Mouse (Mus musculus) MEL (cell line): ENCODE data around the gene Nup188. TPM values are rescaled to one million over a fixed set of nuclear protein-coding genes. Genes with fewer than 3 reads are reported as not detected.
A peak's percentile ranks its signal among the peaks of the same experiment; 100 is the strongest.

Experiments used
- DNase-seq: peaks from one replicate; pipeline ENCODE4 v3.0.0; 2011; ENCODE audit warnings: low read depth, low spot score
- H3K27ac ChIP-seq: 2 replicates; pipeline ENCODE4 v1.5.1; 2012; ENCODE audit warnings: low read depth, mild to moderate bottlenecking, control low read depth, low read length, moderate library complexity; ENCODE audit not compliant: control insufficient read depth
- H3K27me3 ChIP-seq, 2 experiments: fragments of 150-350 bp in 1 of 2; sonication (generic) in 1 of 2; 2 replicates each; pipeline ENCODE4 v1.6.1; 2012; ENCODE audit warnings: low read length in 2 of 2, mild to moderate bottlenecking in 2 of 2, improper control_type of control experiment in 1 of 2, moderate library complexity in 1 of 2; ENCODE audit not compliant: insufficient read depth in 2 of 2, control insufficient read depth in 1 of 2
- H3K36me3 ChIP-seq, 2 experiments: 2 replicates each; pipeline ENCODE4 v1.6.1; 2012 to 2014; ENCODE audit warnings: low read length in 2 of 2, improper control_type of control experiment in 1 of 2, inconsistent platforms in 1 of 2, mild to moderate bottlenecking in 1 of 2; ENCODE audit not compliant: insufficient read depth in 2 of 2, control insufficient read depth in 1 of 2
- H3K4me1 ChIP-seq, 2 experiments: fragments of 150-350 bp in 1 of 2; sonication (generic) in 1 of 2; 2 replicates each; pipeline ENCODE4 v1.6.1; 2012; ENCODE audit warnings: low read length in 2 of 2, improper control_type of control experiment in 1 of 2, mild to moderate bottlenecking in 1 of 2; ENCODE audit not compliant: insufficient read depth in 2 of 2, control insufficient read depth in 1 of 2
- H3K4me3 ChIP-seq, 2 experiments: fragments of 150-350 bp in 1 of 2; sonication (generic) in 1 of 2; 2 replicates each; pipeline ENCODE4 v1.5.1; 2012; ENCODE audit warnings: low read depth in 2 of 2, low read length in 2 of 2, mild to moderate bottlenecking in 2 of 2, moderate library complexity in 2 of 2, control low read depth in 1 of 2, improper control_type of control experiment in 1 of 2; ENCODE audit not compliant: control insufficient read depth in 1 of 2, insufficient read depth in 1 of 2
- H3K79me2 ChIP-seq: 2 replicates; pipeline ENCODE4 v1.6.1; 2012; ENCODE audit warnings: mild to moderate bottlenecking, low read length, moderate library complexity; ENCODE audit not compliant: control insufficient read depth, poor library complexity, insufficient read depth
- H3K9ac ChIP-seq: 2 replicates; pipeline ENCODE4 v1.6.1; 2012; ENCODE audit warnings: low read depth, mild to moderate bottlenecking, control low read depth, low read length, moderate library complexity; ENCODE audit not compliant: control insufficient read depth, poor library complexity, severe bottlenecking
- H3K9me3 ChIP-seq: fragments of 150-350 bp; sonication (generic); replicated peaks from 2 replicates; pipeline ENCODE4 v1.6.1; 2012; ENCODE audit warnings: mild to moderate bottlenecking, low read length, improper control_type of control experiment, moderate library complexity; ENCODE audit not compliant: insufficient read depth
- E2F4 ChIP-seq: IDR thresholded peaks from 2 replicates; pipeline ENCODE4 v1.6.1; 2011; ENCODE audit warnings: low read depth, low read length, improper control_type of control experiment, borderline replicate concordance
- ELF1 ChIP-seq: IDR thresholded peaks from 2 replicates; pipeline ENCODE4 v1.6.1; 2014; ENCODE audit warnings: low read depth, mild to moderate bottlenecking, inconsistent platforms, low read length, improper control_type of control experiment, moderate library complexity
- ETS1 ChIP-seq: IDR thresholded peaks from 2 replicates; pipeline ENCODE4 v1.6.1; 2012; ENCODE audit warnings: low read depth, mild to moderate bottlenecking, inconsistent platforms, low read length, improper control_type of control experiment, moderate library complexity
- GATA1 ChIP-seq: IDR thresholded peaks from 2 replicates; pipeline ENCODE4 v1.6.1; 2011; ENCODE audit warnings: low read depth, low read length, improper control_type of control experiment
- HCFC1 ChIP-seq: IDR thresholded peaks from 2 replicates; pipeline ENCODE4 v1.6.1; 2012; ENCODE audit warnings: low read depth, mild to moderate bottlenecking, inconsistent platforms, low read length, improper control_type of control experiment, moderate library complexity
- JUND ChIP-seq: IDR thresholded peaks from 2 replicates; pipeline ENCODE4 v1.6.1; 2011; ENCODE audit warnings: low read depth, mild to moderate bottlenecking, improper control_type of control experiment, low read length
- KAT2A ChIP-seq: conservative IDR thresholded peaks from 2 replicates; pipeline ENCODE4 v1.6.1; 2012; ENCODE audit warnings: low read depth, low read length, improper control_type of control experiment, inconsistent platforms
- MAFK ChIP-seq: IDR thresholded peaks from 2 replicates; pipeline ENCODE4 v1.6.1; 2011; ENCODE audit warnings: low read depth, mild to moderate bottlenecking, low read length, improper control_type of control experiment, borderline replicate concordance
- MAZ ChIP-seq: IDR thresholded peaks from 2 replicates; pipeline ENCODE4 v1.6.1; 2012; ENCODE audit warnings: low read depth, mild to moderate bottlenecking, inconsistent platforms, low read length, improper control_type of control experiment
- MEF2A ChIP-seq: IDR thresholded peaks from 2 replicates; pipeline ENCODE4 v1.6.1; 2014; ENCODE audit warnings: low read depth, mild to moderate bottlenecking, inconsistent platforms, low read length, improper control_type of control experiment; ENCODE audit not compliant: poor library complexity, insufficient replicate concordance, severe bottlenecking; ENCODE audit errors: extremely low read depth
- NELFE ChIP-seq: IDR thresholded peaks from 2 replicates; pipeline ENCODE4 v1.6.1; 2011; ENCODE audit warnings: low read depth, low read length, improper control_type of control experiment
- POLR2A ChIP-seq, 2 experiments: IDR thresholded peaks; 2 replicates each; pipeline ENCODE4 v1.6.1; 2011 to 2012; ENCODE audit warnings: low read length in 2 of 2, mild to moderate bottlenecking in 2 of 2, control low read depth in 1 of 2, improper control_type of control experiment in 1 of 2, low read depth in 1 of 2, moderate library complexity in 1 of 2; ENCODE audit not compliant: control insufficient read depth in 1 of 2, insufficient read depth in 1 of 2, poor library complexity in 1 of 2
- RAD21 ChIP-seq: IDR thresholded peaks from 2 replicates; pipeline ENCODE4 v1.6.1; 2011; ENCODE audit warnings: mild to moderate bottlenecking, low read depth, low read length, improper control_type of control experiment
- RCOR1 ChIP-seq: IDR thresholded peaks from 2 replicates; pipeline ENCODE4 v1.6.1; 2012; ENCODE audit warnings: low read depth, mild to moderate bottlenecking, inconsistent platforms, low read length, improper control_type of control experiment
- UBTF ChIP-seq: IDR thresholded peaks from 2 replicates; pipeline ENCODE4 v1.6.1; 2012; ENCODE audit warnings: low read depth, mild to moderate bottlenecking, inconsistent platforms, low read length, improper control_type of control experiment, moderate library complexity, borderline replicate concordance; ENCODE audit not compliant: insufficient read depth
- ZKSCAN1 ChIP-seq: IDR thresholded peaks from 2 replicates; pipeline ENCODE4 v1.6.1; 2012; ENCODE audit warnings: low read depth, mild to moderate bottlenecking, inconsistent platforms, low read length, improper control_type of control experiment, moderate library complexity
- ZMIZ1 ChIP-seq: IDR thresholded peaks from 2 replicates; pipeline ENCODE4 v1.6.1; 2012; ENCODE audit warnings: low read depth, mild to moderate bottlenecking, inconsistent platforms, low read length, improper control_type of control experiment, moderate library complexity
- ZNF384 ChIP-seq: IDR thresholded peaks from 2 replicates; pipeline ENCODE4 v1.6.1; 2012; ENCODE audit warnings: low read depth, mild to moderate bottlenecking, inconsistent platforms, low read length, improper control_type of control experiment
- polyA plus RNA-seq, 2 experiments: library from polyadenylated mRNA; stranded (reverse) in 1 of 2; unstranded in 1 of 2; fragments of >175 nt in 1 of 2; fragments of >200 nt in 1 of 2; gene quantifications; 2 replicates each; pipeline versions ENCODE4 v1.2.1 to v1.2.4; 2012; ENCODE audit warnings: low replicate concordance in 2 of 2, low read depth in 1 of 2; ENCODE audit not compliant: insufficient read length in 2 of 2, insufficient read depth in 1 of 2, missing spikeins in 1 of 2
- total RNA-seq: library from RNA; depleted of rRNA; stranded (reverse); fragments of 300-350 nt; gene quantifications from 2 replicates; pipeline ENCODE4 v1.2.3, GENCODE M21; 2012

The Nup188 gene
- total and polyA plus RNA-seq, 3 experiments: 58.6 to 119 TPM; not detected in 1

- Histone ChIP-seq H3K9ac (no peak overlapping the region), H3K79me2 (no peaks in the 10 kb centered on the region), H3K9me3 (no peaks in the 10 kb centered on the region)
- DNase-seq: peak; percentile 67
- TF ChIP-seq MEF2A (no peak), JUND (no peak), ELF1 (0 out of 2 replicates have a peak, but pooled peaks have one; percentile 26)
- TF ChIP-seq, all 39 proteins: peak for 1
- H3K4me3 ChIP-seq: no peak overlapping the region
- peaks cover 3 to 9% of the 10 kb centered on the region in 2 experiments for H3K36me3 ChIP-seq
- H3K27ac ChIP-seq: 0 out of 2 replicates have a peak overlapping the region, but pooled peaks have one; percentile 6
- H3K4me1 ChIP-seq: peaks cover 5 to 8% of the 10 kb centered on the region in 2 experiments
- no peaks in the 10 kb centered on the region for H3K27me3 ChIP-seq
Measured at GRCm38 (mm10) chr2:30251417-30252104, 34.6 kb upstream of the Nup188 start.

- Histone ChIP-seq H3K27me3 (no peaks in the 10 kb centered on the region), H3K9me3 (no peaks in the 10 kb centered on the region), H3K9ac (no peak overlapping the region), H3K36me3 (peaks cover 3 to 9% of the 10 kb centered on the region in 2 experiments), H3K79me2 (no peaks in the 10 kb centered on the region), H3K4me3 (no peak overlapping the region), H3K4me1 (peaks cover 5 to 8% of the 10 kb centered on the region in 2 experiments), H3K27ac (no peak overlapping the region)
- TF ChIP-seq NELFE: no peak
- no peak for TF ChIP-seq E2F4
- TF ChIP-seq ZKSCAN1: no peak
- TF ChIP-seq MAZ: no peak
- no peak for TF ChIP-seq RAD21
- TF ChIP-seq ZMIZ1: no peak
- no peak for TF ChIP-seq HCFC1
- no peak for TF ChIP-seq GATA1
- no peak for TF ChIP-seq UBTF
- no peak for TF ChIP-seq KAT2A
- TF ChIP-seq ZNF384: no peak
- TF ChIP-seq POLR2A (IDR thresholded peaks at IDR 0.05; ENCODE audit: control insufficient read depth in 1 of 2, insufficient read depth in 1 of 2, low read depth in 1 of 2, low read length in 2 of 2, poor library complexity in 1 of 2): no peak
- TF ChIP-seq RCOR1: no peak
- TF ChIP-seq ELF1: no peak
- TF ChIP-seq ETS1: no peak
- TF ChIP-seq MAFK: no peak
- no peak for DNase-seq
Measured at GRCm38 (mm10) chr2:30252521-30252920, 33.7 kb upstream of the Nup188 start.
